Mouse (Mus musculus) embryonic facial prominence, embryonic 11.5 days (tissue): ENCODE data around the gene Rplp2. TPM values are rescaled to one million over a fixed set of nuclear protein-coding genes. Genes with fewer than 3 reads are reported as not detected.
"Not testable (repeated sequence)": the region's sequence is repeated elsewhere in the genome, so short reads cannot be mapped to it uniquely, and the experiment has no call there.

Experiments
- ATAC-seq: fragments of 200-750 bp; cut with Nextera tagmentation; replicated peaks from 2 replicates; pipeline ENCODE4 v1.8.0; 2017; ENCODE audit warnings: low read depth; ENCODE audit not compliant: insufficient number of reproducible peaks, low FRiP score, low TSS enrichment
- DNase-seq: peaks from one replicate; pipeline ENCODE4 v3.0.0-alpha.2; 2015; ENCODE audit warnings: low spot score
- H3K27ac ChIP-seq: fragments of 300-500 bp; sonication (generic); replicated peaks from 2 replicates; pipeline ENCODE4 v1.5.1; 2014; ENCODE audit warnings: mild to moderate bottlenecking, low read depth, low read length, control low read depth
- H3K27me3 ChIP-seq: fragments of 300-500 bp; sonication (generic); 2 replicates; pipeline ENCODE4 v1.6.1; 2014; ENCODE audit warnings: mild to moderate bottlenecking, low read length, moderate library complexity, mixed read lengths; ENCODE audit not compliant: control insufficient read depth, insufficient read depth
- H3K36me3 ChIP-seq: fragments of 300-500 bp; sonication (generic); replicated peaks from 2 replicates; pipeline ENCODE4 v1.6.1; 2014; ENCODE audit warnings: low read depth, mild to moderate bottlenecking, low read length, moderate library complexity, mixed read lengths; ENCODE audit not compliant: control insufficient read depth, insufficient read depth
- H3K4me1 ChIP-seq: fragments of 300-500 bp; sonication (generic); 2 replicates; pipeline ENCODE4 v1.6.1; 2014; ENCODE audit warnings: low read length, mixed read lengths; ENCODE audit not compliant: control insufficient read depth, insufficient read depth
- H3K4me2 ChIP-seq: fragments of 300-500 bp; sonication (generic); 2 replicates; pipeline ENCODE4 v1.6.1; 2014; ENCODE audit warnings: low read depth, mild to moderate bottlenecking, control low read depth, low read length, moderate library complexity
- H3K4me3 ChIP-seq: fragments of 300-500 bp; sonication (generic); 2 replicates; pipeline ENCODE4 v1.5.1; 2014; ENCODE audit warnings: low read depth, low read length, control low read depth
- H3K9ac ChIP-seq: fragments of 300-500 bp; sonication (generic); replicated peaks from 2 replicates; pipeline ENCODE4 v1.6.1; 2014; ENCODE audit warnings: mild to moderate bottlenecking, control low read depth, low read length
- H3K9me3 ChIP-seq: fragments of 300-500 bp; sonication (generic); replicated peaks from 2 replicates; pipeline ENCODE4 v1.6.1; 2016; ENCODE audit warnings: mild to moderate bottlenecking, low read length, inconsistent platforms, mixed read lengths; ENCODE audit not compliant: control insufficient read depth
- WGBS: fragments of 180-500 bp; shearing (Covaris S2); extraction: QIAGEN DNeasy Blood & Tissue Kit; methylation state at CpG from one replicate; pipeline ENCODE4 v1.1.7; 2014; 5-methylcytosine and 5-hydroxymethylcytosine counted together
- polyA plus RNA-seq: library from polyadenylated mRNA; unstranded; fragments of >200 nt; fragmentation: Nextera tagmentation; extraction: Ambion mirVana; gene quantifications from 2 replicates; pipeline ENCODE4 v1.2.1, GENCODE M21; 2014

Rplp2 gene
- polyA plus RNA-seq, 1 experiment from 2014 or later: 1,064 TPM

- H3K27ac ChIP-seq: 0 out of 2 replicates have a peak within 1 kb of the TSS, but pooled peaks have one; percentile 32
- no peaks in the 10 kb centered on the region; the same call in none of the 2 replicates for H3K36me3 ChIP-seq
- H3K9me3 ChIP-seq: no peaks in the 10 kb centered on the region
- peaks cover 7% of the 10 kb centered on the region; the same call in 1 of the 2 replicates for H3K4me1 ChIP-seq
- H3K27me3 ChIP-seq: no peaks in the 10 kb centered on the region
- H3K4me3 ChIP-seq: peak within 1 kb of the TSS; percentile 49
- peak within 1 kb of the TSS; percentile 72 for H3K9ac ChIP-seq
- peak within 1 kb of the TSS; percentile 84 for H3K4me2 ChIP-seq
- DNase-seq (peak; percentile 91), ATAC-seq (peak; percentile 35)
- WGBS: under 1% methylated on average over 24 of the region's 25 CpGs
These were observed 3.3 kb upstream of the Rplp2 start, which contains the start of gene Pidd1 for GRCm38 (mm10) chr7:141443828-141444237. Pidd1 (minus strand) TSS chr7:141444025.

- H3K9ac ChIP-seq, H3K9me3 ChIP-seq, H3K36me3 ChIP-seq, H3K4me2 ChIP-seq, DNase-seq, H3K4me3 ChIP-seq, H3K27me3 ChIP-seq, H3K27ac ChIP-seq, ATAC-seq, H3K4me1 ChIP-seq: not testable (repeated sequence)
- 85% methylated on average over 3 of the region's 3 CpGs for WGBS
These were observed 796 bp upstream of the Rplp2 start for GRCm38 (mm10) chr7:141446374-141446773.

- H3K27me3 ChIP-seq: no peaks in the 10 kb centered on the region
- H3K4me3 ChIP-seq: no peak overlapping the region
- DNase-seq (no peak), ATAC-seq (no peak)
- no peak overlapping the region for H3K27ac ChIP-seq
- H3K4me1 ChIP-seq: peaks cover 4% of the 10 kb centered on the region; the same call in 1 of the 2 replicates
- 0 out of 2 replicates have a peak, but pooled peaks cover 3% of the 10 kb centered on the region for H3K36me3 ChIP-seq
- H3K4me2 ChIP-seq: no peak overlapping the region
- no peak overlapping the region for H3K9ac ChIP-seq
- H3K9me3 ChIP-seq: no peaks in the 10 kb centered on the region
These were observed 4.8 kb downstream of the Rplp2 start for GRCm38 (mm10) chr7:141451928-141452327.

- 82% methylated on average over 2 of the region's 2 CpGs for WGBS
- Histone ChIP-seq H3K4me3 (no peak overlapping the region), H3K27me3 (no peaks in the 10 kb centered on the region), H3K4me1 (peaks cover 4% of the 10 kb centered on the region; the same call in 1 of the 2 replicates), H3K9me3 (no peaks in the 10 kb centered on the region), H3K36me3 (0 out of 2 replicates have a peak, but pooled peaks cover 3% of the 10 kb centered on the region), H3K4me2 (no peak overlapping the region), H3K27ac (no peak overlapping the region), H3K9ac (no peak overlapping the region)
- DNase-seq: no peak
- ATAC-seq: no peak
These were observed 6.5 kb downstream of the Rplp2 start for GRCm38 (mm10) chr7:141453636-141454035.

GRCm38 (mm10) chr7:141454967-141455551 lies 7.9 kb downstream of the Rplp2 start, which contains the start of gene Pnpla2:
Pnpla2 (plus strand) TSS chr7:141455198.
- peak; percentile 78 for ATAC-seq
- H3K4me3 ChIP-seq: peak within 1 kb of the TSS; percentile 43
- peak within 1 kb of the TSS; percentile 9; the same call in 1 of the 2 replicates for H3K27ac ChIP-seq
- peak; percentile 92 for DNase-seq
- H3K4me1 ChIP-seq: peaks cover 4% of the 10 kb centered on the region; the same call in 1 of the 2 replicates
- no peaks in the 10 kb centered on the region for H3K27me3 ChIP-seq
- H3K9ac ChIP-seq: peak within 1 kb of the TSS; percentile 47
- peak within 1 kb of the TSS; percentile 92 for H3K4me2 ChIP-seq
- 0 out of 2 replicates have a peak, but pooled peaks cover 3% of the 10 kb centered on the region for H3K36me3 ChIP-seq
- WGBS: under 1% methylated on average over 44 of the region's 45 CpGs
- H3K9me3 ChIP-seq: no peaks in the 10 kb centered on the region

- Histone ChIP-seq H3K27me3 (peaks cover 4% of the 10 kb centered on the region), H3K9me3 (no peaks in the 10 kb centered on the region), H3K27ac (peak overlapping the region; percentile 9; the same call in 1 of the 2 replicates), H3K4me2 (peak overlapping the region; percentile 92), H3K9ac (peak overlapping the region; percentile 47), H3K4me3 (peak overlapping the region; percentile 43), H3K4me1 (peaks cover 4% of the 10 kb centered on the region; the same call in 1 of the 2 replicates), H3K36me3 (0 out of 2 replicates have a peak, but pooled peaks cover 3% of the 10 kb centered on the region)
- ATAC-seq (0 out of 2 replicates have a peak, but pooled peaks have one; percentile 7), DNase-seq (peak; percentile 61)
- WGBS: under 1% methylated on average over 23 of the region's 23 CpGs
These were observed 8.6 kb downstream of the Rplp2 start for GRCm38 (mm10) chr7:141455610-141456314.

- 92% methylated on average over 6 of the region's 6 CpGs for WGBS
- H3K36me3 ChIP-seq: 0 out of 2 replicates have a peak, but pooled peaks cover 3% of the 10 kb centered on the region
- no peak overlapping the region for H3K9ac ChIP-seq
- H3K27me3 ChIP-seq: peaks cover 11% of the 10 kb centered on the region
- no peak overlapping the region for H3K4me2 ChIP-seq
- no peaks in the 10 kb centered on the region for H3K9me3 ChIP-seq
- no peak for ATAC-seq
- peaks cover 5% of the 10 kb centered on the region; the same call in 1 of the 2 replicates for H3K4me1 ChIP-seq
- no peak overlapping the region for H3K27ac ChIP-seq
- H3K4me3 ChIP-seq: no peak overlapping the region
- DNase-seq: no peak
These were observed 9.6 kb downstream of the Rplp2 start for GRCm38 (mm10) chr7:141456739-141457138.
